In genomic region chr2:85050746-85051145, GRCm38 (mm10) we compare ENCODE assay signal across 9 mouse cellular contexts. TPM values are rescaled to one million over a fixed set of nuclear protein-coding genes. Genes with fewer than 3 reads are reported as not detected.
DNase-seq lines count a peak whose midpoint lies in the region; ATAC-seq and TF ChIP-seq lines count a peak whose summit lies in the region.
"Had no signal": no experiment of that assay in that cellular context is flagged by ENCODE, and none has a peak within 500 bp of the region (broad histone marks: within the 10 kb centered on the region; RNA-seq: fewer than 3 reads in every experiment).

No protein-coding gene starts in this region.

- H3K4me1 ChIP-seq in forebrain, embryonic 16.5 days (replicated peaks; ENCODE audit: control insufficient read depth, insufficient read depth, low read length): peaks cover 36% of the 10 kb centered on the region
- peaks cover 38% of the 10 kb centered on the region for H3K4me1 ChIP-seq in midbrain, embryonic 13.5 days (replicated peaks)

- peak overlapping the region; percentile 37 for H3K9ac ChIP-seq in forebrain, embryonic 16.5 days (replicated peaks; ENCODE audit: low read depth, low read length)
- H3K9ac ChIP-seq in midbrain, embryonic 13.5 days (replicated peaks): peak overlapping the region; percentile 56

- H3K36me3 ChIP-seq in forebrain, embryonic 16.5 days (ENCODE audit: control insufficient read depth, insufficient read depth): peaks cover 21% of the 10 kb centered on the region
- peaks cover 55% of the 10 kb centered on the region for H3K36me3 ChIP-seq in midbrain, embryonic 13.5 days

- intact Hi-C loops in gastrocnemius, adult 2 months (cut with DNase I): no loop called here

- no peak for ATAC-seq in forebrain, embryonic 16.5 days
- no peak for ATAC-seq in midbrain, embryonic 13.5 days
- ATAC-seq in activated CD4-positive, CD25-positive, alpha-beta regulatory T cell, adult 4 months: no peak

- WGBS in forebrain, embryonic 16.5 days: 48% methylated on average over 9 of the region's 9 CpGs
- 63% methylated on average over 9 of the region's 9 CpGs for WGBS in midbrain, embryonic 13.5 days

- TF ChIP-seq CTCF in gastrocnemius, adult 2 months (IDR thresholded peaks at IDR 0.05): no peak

- H3K4me2 ChIP-seq in forebrain, embryonic 16.5 days (ENCODE audit: low read length): peak overlapping the region; percentile 45
- peak overlapping the region; percentile 72 for H3K4me2 ChIP-seq in midbrain, embryonic 13.5 days (replicated peaks)

- peak; percentile 61 for DNase-seq in gastrocnemius, adult 2 months
- no peak for DNase-seq in gastrocnemius, adult 18-20 months (ENCODE audit: low spot score)
- DNase-seq in ES-CJ7 (ENCODE audit: low read depth, low spot score): peak; percentile 43
- peak; percentile 41 to 63 for DNase-seq in kidney, postnatal 25 days
- DNase-seq in thymus, postnatal 14 days: no peak

- H3K27me3 ChIP-seq in forebrain, embryonic 16.5 days (replicated peaks; ENCODE audit: control insufficient read depth, insufficient read depth, low read length): no peaks in the 10 kb centered on the region
- no peaks in the 10 kb centered on the region for H3K27me3 ChIP-seq in midbrain, embryonic 13.5 days
- H3K27me3 ChIP-seq: CH12.LX had no signal

- peak overlapping the region; percentile 94 for H3K27ac ChIP-seq in gastrocnemius, adult 2 months
- H3K27ac ChIP-seq in forebrain, embryonic 16.5 days (ENCODE audit: low read length): peak overlapping the region; percentile 37; the same call in 1 of the 2 replicates
- peak overlapping the region; percentile 64 for H3K27ac ChIP-seq in midbrain, embryonic 13.5 days

- H3K9me3 ChIP-seq in forebrain, embryonic 16.5 days (ENCODE audit: control insufficient read depth, low read length): no peaks in the 10 kb centered on the region
- H3K9me3 ChIP-seq in midbrain, embryonic 13.5 days: no peaks in the 10 kb centered on the region

- H3K4me3 ChIP-seq in gastrocnemius, adult 2 months: peak overlapping the region; percentile 84
- peak overlapping the region; percentile 25 for H3K4me3 ChIP-seq in forebrain, embryonic 16.5 days (replicated peaks; ENCODE audit: low read length)
- peak overlapping the region; percentile 72 for H3K4me3 ChIP-seq in midbrain, embryonic 13.5 days (replicated peaks)

RNA-seq across cellular contexts. Expression of gene Tnks1bp1, which starts 2.9 kb away (rescaled TPM):
- 10 to 100 TPM; 23.3 to 29.7 TPM for total RNA-seq in gastrocnemius, adult 2 months (2021)
- total RNA-seq in gastrocnemius, adult 18-20 months (2021): 10 to 100 TPM; 24.4 to 37.0 TPM
- 24.0 and 26.2 TPM in 2 replicates for polyA plus RNA-seq in forebrain, embryonic 16.5 days (2015; fragmentation: Nextera tagmentation; extraction: Ambion mirVana)
- polyA plus RNA-seq in midbrain, embryonic 13.5 days (2015; fragmentation: Nextera tagmentation; extraction: Ambion mirVana): 27.1 and 30.9 TPM in 2 replicates
- 1 to 10 TPM; 3.9 to 6.3 TPM for polyA plus RNA-seq in activated CD4-positive, CD25-positive, alpha-beta regulatory T cell, adult 4 months (2017; shearing (Covaris generic))

RNA-seq across cellular contexts. Expression of gene P2rx3, which starts 13.5 kb away (rescaled TPM):
- under 1 TPM; 0.36 to 0.59 TPM for total RNA-seq in gastrocnemius, adult 2 months (2021)
- total RNA-seq in gastrocnemius, adult 18-20 months (2021): under 1 TPM; 0.40 to 0.50 TPM
- 0.66 and 1.1 TPM in 2 replicates for polyA plus RNA-seq in forebrain, embryonic 16.5 days (2015; fragmentation: Nextera tagmentation; extraction: Ambion mirVana)
- polyA plus RNA-seq in midbrain, embryonic 13.5 days (2015; fragmentation: Nextera tagmentation; extraction: Ambion mirVana): 2.5 and 3.0 TPM in 2 replicates
- under 1 TPM in 1 of 2 experiments, not detected in 1; 0.62 TPM for polyA plus RNA-seq in activated CD4-positive, CD25-positive, alpha-beta regulatory T cell, adult 4 months (2017; shearing (Covaris generic))

RNA-seq across cellular contexts. Expression of gene Ssrp1, which starts 13.7 kb away (rescaled TPM):
- total RNA-seq in gastrocnemius, adult 2 months (2021): 10 to 100 TPM; 28.5 to 30.8 TPM
- total RNA-seq in gastrocnemius, adult 18-20 months (2021): 10 to 100 TPM; 25.8 to 27.9 TPM
- polyA plus RNA-seq in forebrain, embryonic 16.5 days (2015; fragmentation: Nextera tagmentation; extraction: Ambion mirVana): 228 and 250 TPM in 2 replicates
- 221 and 223 TPM in 2 replicates for polyA plus RNA-seq in midbrain, embryonic 13.5 days (2015; fragmentation: Nextera tagmentation; extraction: Ambion mirVana)
- 100 to 1,000 TPM; 135 to 160 TPM for polyA plus RNA-seq in activated CD4-positive, CD25-positive, alpha-beta regulatory T cell, adult 4 months (2017; shearing (Covaris generic))

Comparison
In these comparisons a context has a peak if more than half of its experiments do, and no peak if none do; other contexts are left out.
1. DNase-seq: peak in gastrocnemius, adult 2 months (single experiment), ES-CJ7 (single experiment) and kidney, postnatal 25 days (2 of 2); none in gastrocnemius, adult 18-20 months (single experiment) and thymus, postnatal 14 days (single experiment).
2. H3K27ac ChIP-seq: peak in every context shown above with its lines; median percentile 94 in gastrocnemius, adult 2 months; 64 in midbrain, embryonic 13.5 days; 37 in forebrain, embryonic 16.5 days.
3. H3K4me3 ChIP-seq: peak in every context shown above with its lines; median percentile 84 in gastrocnemius, adult 2 months; 72 in midbrain, embryonic 13.5 days; 25 in forebrain, embryonic 16.5 days.